Mouse (Mus musculus): Measurements from ENCODE around the gene Fam196b. TPM values are rescaled to one million over a fixed set of nuclear protein-coding genes. Genes with fewer than 3 reads are reported as not detected.

Gene Fam196b
- polyA plus RNA-seq, 1 experiment from 2014 or later = 0.79 TPM

GRCm38 (mm10) chr11:34315383-34315782 is 761 bp downstream of the Fam196b start:
- H3K4me1 ChIP-seq (ENCODE audit: control insufficient read depth, insufficient read depth, low read length) = no peaks in the 10 kb centered on the region
- peak; percentile 87 for DNase-seq (ENCODE audit: low spot score, missing footprints)
- H3K9ac ChIP-seq (ENCODE audit: low read length) = no peak overlapping the region
- H3K27me3 ChIP-seq (ENCODE audit: control insufficient read depth, insufficient read depth, low read length) = peaks cover 14% of the 10 kb centered on the region; the same call in 1 of the 2 replicates
- H3K9me3 ChIP-seq (ENCODE audit: control insufficient read depth, low read length) = no peaks in the 10 kb centered on the region
- H3K4me3 ChIP-seq (ENCODE audit: low read depth, low read length) = no peak overlapping the region
- WGBS = 13% methylated on average over 5 of the region's 5 CpGs
- no peaks in the 10 kb centered on the region for H3K36me3 ChIP-seq (ENCODE audit: control insufficient read depth, insufficient read depth, low read length)
- ATAC-seq (ENCODE audit: low FRiP score) = 0 out of 2 replicates have a peak, but pooled peaks have one; percentile 15
- H3K4me2 ChIP-seq = peak overlapping the region; percentile 40; the same call in 1 of the 2 replicates
- no peak overlapping the region for H3K27ac ChIP-seq (ENCODE audit: low read depth, low read length)

GRCm38 (mm10) chr11:34316176-34316575 is 1.6 kb downstream of the Fam196b start:
- Histone ChIP-seq H3K27me3 (ENCODE audit: control insufficient read depth, insufficient read depth, low read length) (peaks cover 14% of the 10 kb centered on the region; the same call in 1 of the 2 replicates), H3K9ac (ENCODE audit: low read length) (no peak overlapping the region), H3K4me2 (no peak overlapping the region), H3K27ac (ENCODE audit: low read depth, low read length) (no peak overlapping the region), H3K36me3 (ENCODE audit: control insufficient read depth, insufficient read depth, low read length) (no peaks in the 10 kb centered on the region), H3K4me1 (ENCODE audit: control insufficient read depth, insufficient read depth, low read length) (no peaks in the 10 kb centered on the region), H3K9me3 (ENCODE audit: control insufficient read depth, low read length) (no peaks in the 10 kb centered on the region), H3K4me3 (ENCODE audit: low read depth, low read length) (no peak overlapping the region)
- WGBS = 59% methylated on average over 10 of the region's 10 CpGs
- DNase-seq (ENCODE audit: low spot score, missing footprints) = no peak
- ATAC-seq (ENCODE audit: low FRiP score) = no peak

GRCm38 (mm10) chr11:34317001-34317400 is 2.4 kb downstream of the Fam196b start:
- Histone ChIP-seq H3K4me3 (ENCODE audit: low read depth, low read length) (no peak overlapping the region), H3K36me3 (ENCODE audit: control insufficient read depth, insufficient read depth, low read length) (no peaks in the 10 kb centered on the region), H3K27ac (ENCODE audit: low read depth, low read length) (no peak overlapping the region), H3K9me3 (ENCODE audit: control insufficient read depth, low read length) (no peaks in the 10 kb centered on the region), H3K4me1 (ENCODE audit: control insufficient read depth, insufficient read depth, low read length) (no peaks in the 10 kb centered on the region), H3K9ac (ENCODE audit: low read length) (no peak overlapping the region), H3K4me2 (no peak overlapping the region), H3K27me3 (ENCODE audit: control insufficient read depth, insufficient read depth, low read length) (peaks cover 14% of the 10 kb centered on the region; the same call in 1 of the 2 replicates)
- ATAC-seq (ENCODE audit: low FRiP score) (no peak), DNase-seq (ENCODE audit: low spot score, missing footprints) (no peak)
- 82% methylated on average over 8 of the region's 8 CpGs for WGBS

GRCm38 (mm10) chr11:34319282-34319681 is 4.7 kb downstream of the Fam196b start:
- Histone ChIP-seq H3K27ac (ENCODE audit: low read depth, low read length) (no peak overlapping the region), H3K4me1 (ENCODE audit: control insufficient read depth, insufficient read depth, low read length) (no peaks in the 10 kb centered on the region), H3K9ac (ENCODE audit: low read length) (no peak overlapping the region), H3K4me2 (no peak overlapping the region), H3K27me3 (ENCODE audit: control insufficient read depth, insufficient read depth, low read length) (peaks cover 10% of the 10 kb centered on the region; the same call in 1 of the 2 replicates), H3K36me3 (ENCODE audit: control insufficient read depth, insufficient read depth, low read length) (no peaks in the 10 kb centered on the region), H3K9me3 (ENCODE audit: control insufficient read depth, low read length) (no peaks in the 10 kb centered on the region), H3K4me3 (ENCODE audit: low read depth, low read length) (no peak overlapping the region)
- ATAC-seq (ENCODE audit: low FRiP score) = no peak
- no peak for DNase-seq (ENCODE audit: low spot score, missing footprints)
- 87% methylated on average over 1 of the region's 1 CpGs for WGBS

- 85% methylated on average over 8 of the region's 8 CpGs for WGBS
- no peak for ATAC-seq (ENCODE audit: low FRiP score)
Measured at GRCm38 (mm10) chr11:34323664-34324063, 9.0 kb downstream of the Fam196b start.

GRCm38 (mm10) chr11:34332344-34333031 is 17.9 kb downstream of the Fam196b start:
- Histone ChIP-seq H3K4me3 (ENCODE audit: low read depth, low read length) (no peak overlapping the region), H3K27ac (ENCODE audit: low read depth, low read length) (no peak overlapping the region), H3K27me3 (ENCODE audit: control insufficient read depth, insufficient read depth, low read length) (no peaks in the 10 kb centered on the region), H3K36me3 (ENCODE audit: control insufficient read depth, insufficient read depth, low read length) (no peaks in the 10 kb centered on the region), H3K9ac (ENCODE audit: low read length) (no peak overlapping the region), H3K4me2 (no peak overlapping the region), H3K9me3 (ENCODE audit: control insufficient read depth, low read length) (no peaks in the 10 kb centered on the region), H3K4me1 (ENCODE audit: control insufficient read depth, insufficient read depth, low read length) (no peaks in the 10 kb centered on the region)
- ATAC-seq (ENCODE audit: low FRiP score) = no peak
- DNase-seq (ENCODE audit: low spot score, missing footprints) = no peak
- WGBS = 79% methylated on average over 7 of the region's 7 CpGs

More at GRCm38 (mm10) chr11:34323664-34324063, 9.0 kb downstream of the Fam196b start:
- no peak overlapping the region for H3K9ac ChIP-seq (ENCODE audit: low read length)
- no peaks in the 10 kb centered on the region for H3K27me3 ChIP-seq (ENCODE audit: control insufficient read depth, insufficient read depth, low read length)
- no peak overlapping the region for H3K4me2 ChIP-seq
- H3K9me3 ChIP-seq (ENCODE audit: control insufficient read depth, low read length) = no peaks in the 10 kb centered on the region
- H3K4me1 ChIP-seq (ENCODE audit: control insufficient read depth, insufficient read depth, low read length) = no peaks in the 10 kb centered on the region
- H3K27ac ChIP-seq (ENCODE audit: low read depth, low read length) = no peak overlapping the region
- no peaks in the 10 kb centered on the region for H3K36me3 ChIP-seq (ENCODE audit: control insufficient read depth, insufficient read depth, low read length)
- DNase-seq (ENCODE audit: low spot score, missing footprints) = peak; percentile 54
- H3K4me3 ChIP-seq (ENCODE audit: low read depth, low read length) = no peak overlapping the region

- 71% methylated on average over 1 of the region's 1 CpGs for WGBS
Measured at GRCm38 (mm10) chr11:34337907-34338306, 23.3 kb downstream of the Fam196b start.

GRCm38 (mm10) chr11:34339693-34340092 is 25.1 kb downstream of the Fam196b start:
- Histone ChIP-seq H3K9ac (ENCODE audit: low read length) (no peak overlapping the region), H3K4me2 (no peak overlapping the region), H3K36me3 (ENCODE audit: control insufficient read depth, insufficient read depth, low read length) (no peaks in the 10 kb centered on the region), H3K4me1 (ENCODE audit: control insufficient read depth, insufficient read depth, low read length) (no peaks in the 10 kb centered on the region), H3K9me3 (ENCODE audit: control insufficient read depth, low read length) (no peaks in the 10 kb centered on the region), H3K4me3 (ENCODE audit: low read depth, low read length) (no peak overlapping the region), H3K27ac (ENCODE audit: low read depth, low read length) (no peak overlapping the region), H3K27me3 (ENCODE audit: control insufficient read depth, insufficient read depth, low read length) (no peaks in the 10 kb centered on the region)
- 92% methylated on average over 5 of the region's 5 CpGs for WGBS
- ATAC-seq (ENCODE audit: low FRiP score) (no peak), DNase-seq (ENCODE audit: low spot score, missing footprints) (no peak)

More at GRCm38 (mm10) chr11:34337907-34338306, 23.3 kb downstream of the Fam196b start:
- no peaks in the 10 kb centered on the region for H3K4me1 ChIP-seq (ENCODE audit: control insufficient read depth, insufficient read depth, low read length)
- no peak overlapping the region for H3K4me3 ChIP-seq (ENCODE audit: low read depth, low read length)
- DNase-seq (ENCODE audit: low spot score, missing footprints) (no peak), ATAC-seq (ENCODE audit: low FRiP score) (no peak)
- no peak overlapping the region for H3K9ac ChIP-seq (ENCODE audit: low read length)
- H3K27ac ChIP-seq (ENCODE audit: low read depth, low read length) = no peak overlapping the region
- no peaks in the 10 kb centered on the region for H3K27me3 ChIP-seq (ENCODE audit: control insufficient read depth, insufficient read depth, low read length)
- H3K36me3 ChIP-seq (ENCODE audit: control insufficient read depth, insufficient read depth, low read length) = no peaks in the 10 kb centered on the region
- no peaks in the 10 kb centered on the region for H3K9me3 ChIP-seq (ENCODE audit: control insufficient read depth, low read length)
- no peak overlapping the region for H3K4me2 ChIP-seq

- Histone ChIP-seq H3K4me2 (no peak overlapping the region), H3K9me3 (ENCODE audit: control insufficient read depth, low read length) (no peaks in the 10 kb centered on the region), H3K9ac (ENCODE audit: low read length) (no peak overlapping the region), H3K27me3 (ENCODE audit: control insufficient read depth, insufficient read depth, low read length) (no peaks in the 10 kb centered on the region), H3K4me1 (ENCODE audit: control insufficient read depth, insufficient read depth, low read length) (no peaks in the 10 kb centered on the region), H3K4me3 (ENCODE audit: low read depth, low read length) (no peak overlapping the region), H3K27ac (ENCODE audit: low read depth, low read length) (no peak overlapping the region), H3K36me3 (ENCODE audit: control insufficient read depth, insufficient read depth, low read length) (no peaks in the 10 kb centered on the region)
- DNase-seq (ENCODE audit: low spot score, missing footprints) = no peak
- 75% methylated on average over 4 of the region's 4 CpGs for WGBS
- ATAC-seq (ENCODE audit: low FRiP score) = no peak
Measured at GRCm38 (mm10) chr11:34343742-34344307, 29.2 kb downstream of the Fam196b start.
